Mouse (Mus musculus): ENCODE measurements at regions not wholly inside any gene's neighbourhood (a gene's known extent, or its start where the extent isn't known, plus 50 kb on each side); places are given as distances from the start of the nearest gene placed in this dataset.

DNA sequence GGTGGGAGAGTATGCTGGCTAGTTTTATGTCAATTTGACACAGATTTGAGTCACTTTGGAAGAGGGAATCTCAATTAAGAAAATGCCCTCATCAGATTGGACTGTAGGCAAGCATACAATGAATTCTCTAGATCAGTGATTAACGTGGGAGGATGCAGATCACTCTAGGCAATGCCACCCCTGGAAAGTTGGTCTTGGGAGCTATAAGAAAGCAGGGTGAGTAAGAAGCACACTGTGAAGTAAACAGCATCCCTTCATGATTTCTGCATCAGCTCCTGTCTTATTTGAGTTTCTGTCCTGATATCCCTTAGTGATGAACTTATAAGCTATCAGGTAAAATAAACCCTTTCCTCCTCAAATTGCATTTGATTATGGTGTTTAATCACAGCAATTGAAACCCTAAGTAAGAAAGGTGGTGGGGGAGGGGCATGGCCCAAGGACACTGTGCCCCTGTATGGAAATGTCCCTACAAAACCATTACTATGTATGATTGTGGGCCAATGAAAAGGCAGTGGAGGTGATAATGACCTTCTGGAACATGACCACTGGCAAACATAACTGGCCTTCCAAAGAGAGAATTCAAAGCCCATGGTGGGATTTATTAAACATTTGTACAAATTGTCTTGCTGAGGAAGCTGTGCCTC lies 640.3 kb upstream of the Vstm2b start:
- in situ Hi-C loops (cut with MboI, MseI) = no loop called here

GRCm38 (mm10) chr7:40258377-40258739 lies 639.8 kb upstream of the Vstm2b start:
- in situ Hi-C loops (cut with MboI, MseI) = no loop called here

- in situ Hi-C loops (cut with MboI, MseI) = no loop called here
Observed at GRCm38 (mm10) chr7:40273459-40274072, 624.6 kb upstream of the Vstm2b start.

GRCm38 (mm10) chr7:40275078-40275477 lies 623.0 kb upstream of the Vstm2b start:
- in situ Hi-C loops (cut with MboI, MseI) = no loop called here

- in situ Hi-C loops (cut with MboI, MseI) = no loop called here
Observed at GRCm38 (mm10) chr7:40275658-40276057, 622.5 kb upstream of the Vstm2b start.

DNA sequence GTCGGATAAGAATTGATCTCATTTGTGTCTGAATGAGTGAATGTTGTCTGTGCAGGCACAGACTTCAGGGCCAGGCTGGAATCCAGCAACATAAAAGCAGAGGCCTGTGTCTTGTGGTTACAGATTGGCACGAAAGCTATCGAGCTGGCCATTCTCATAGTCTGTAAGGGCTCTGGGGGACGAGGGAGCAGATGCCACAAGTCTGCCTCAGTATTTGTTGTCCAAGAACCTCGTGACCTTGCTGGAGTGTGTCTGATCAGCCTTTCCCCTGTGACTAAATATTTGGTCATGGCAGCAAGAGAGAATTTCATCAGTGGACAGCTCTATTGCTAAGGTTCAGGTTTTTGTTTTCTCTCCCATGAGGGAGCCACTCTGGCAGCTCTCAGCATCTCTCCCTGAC lies 622.0 kb upstream of the Vstm2b start:
- in situ Hi-C loops (cut with MboI, MseI) = no loop called here

DNA sequence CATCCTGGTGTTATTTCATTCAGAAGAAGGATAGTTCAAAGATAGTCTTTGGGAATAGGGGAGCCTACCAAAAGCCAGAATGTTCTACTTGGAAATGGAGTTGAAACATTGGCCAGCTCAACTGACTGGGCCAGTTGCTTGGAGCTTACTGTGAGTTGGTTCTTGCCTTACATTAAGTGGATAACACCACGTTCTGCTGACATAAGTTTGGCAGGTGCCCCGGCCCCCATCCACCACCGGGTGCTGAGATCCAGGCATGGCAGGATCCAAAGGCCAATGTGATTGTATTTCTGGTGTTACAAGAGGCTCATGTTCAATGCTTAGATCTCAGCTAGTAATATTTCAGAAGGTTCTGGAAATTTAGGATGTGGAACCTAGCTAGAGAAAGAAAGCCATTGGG lies 608.0 kb upstream of the Vstm2b start:
- in situ Hi-C loops (cut with MboI, MseI) = no loop called here

DNA sequence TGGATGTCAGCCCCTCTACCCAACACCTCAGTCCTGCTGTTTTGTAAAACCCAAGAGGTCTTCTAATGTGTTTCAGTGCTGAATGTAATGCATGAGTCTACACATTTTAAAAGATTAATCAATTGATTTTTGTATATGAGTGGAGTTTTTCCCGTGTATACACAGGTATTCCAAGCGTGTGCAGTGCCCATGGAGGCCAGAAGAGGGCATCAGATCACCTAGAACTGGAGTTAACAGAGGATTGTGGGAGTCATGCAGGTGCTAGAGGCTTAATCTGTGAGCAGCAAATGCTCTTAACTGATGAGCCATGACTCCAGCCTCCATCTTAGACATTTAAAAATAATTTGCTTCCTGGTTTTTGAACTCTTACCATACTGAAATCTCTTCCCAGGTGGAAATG lies 587.6 kb upstream of the Vstm2b start:
- in situ Hi-C loops (cut with MboI, MseI) = no loop called here

GRCm38 (mm10) chr7:40321171-40321570 lies 577.0 kb upstream of the Vstm2b start:
- in situ Hi-C loops (cut with MboI, MseI) = no loop called here

- in situ Hi-C loops (cut with MboI, MseI) = no loop called here
Observed at GRCm38 (mm10) chr7:40325188-40325705, 572.9 kb upstream of the Vstm2b start.

DNA sequence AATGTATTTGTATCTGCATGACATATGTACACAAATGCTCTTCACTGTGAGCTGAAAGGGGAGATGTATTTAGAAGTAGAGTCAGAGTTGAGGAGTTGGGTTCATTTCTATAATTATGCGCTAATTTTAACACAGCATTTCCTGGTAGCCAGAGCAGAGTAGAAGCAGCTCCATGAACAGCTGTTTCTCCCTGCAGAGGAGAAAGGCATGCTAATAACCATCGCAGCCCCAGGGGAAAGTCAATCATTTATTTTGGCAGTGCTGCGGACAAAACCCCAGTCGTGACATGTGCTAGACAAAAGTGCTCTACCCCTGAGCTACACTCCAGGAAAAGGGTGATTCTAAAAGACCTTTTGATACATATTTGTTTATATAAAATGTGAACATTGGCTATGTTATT lies 565.7 kb upstream of the Vstm2b start:
- in situ Hi-C loops (cut with MboI, MseI) = no loop called here

DNA sequence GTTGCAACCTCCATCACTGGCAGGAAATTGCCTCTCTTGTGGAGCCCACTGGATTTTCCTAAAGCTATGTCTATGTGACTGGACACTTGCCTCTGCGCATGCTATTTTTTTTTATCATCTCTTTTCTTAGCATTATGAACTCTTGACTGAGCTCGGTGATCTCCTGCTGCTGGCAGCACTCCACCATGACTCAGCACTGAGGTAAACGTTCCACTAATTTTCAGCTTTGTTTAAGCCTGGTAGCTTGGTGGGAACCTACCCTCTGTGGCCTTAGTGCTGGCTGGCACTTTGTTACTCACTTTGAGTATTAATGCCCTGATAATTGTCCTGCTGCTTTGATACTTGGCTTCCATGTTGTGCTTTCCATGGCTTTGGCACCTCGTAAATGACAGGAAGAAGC lies 545.8 kb upstream of the Vstm2b start:
- in situ Hi-C loops (cut with MboI, MseI) = no loop called here

- in situ Hi-C loops (cut with MboI, MseI) = no loop called here
Observed at GRCm38 (mm10) chr7:40362719-40363118, 535.4 kb upstream of the Vstm2b start.

- in situ Hi-C loops (cut with MboI, MseI) = no loop called here
Observed at GRCm38 (mm10) chr7:40372713-40373112, 525.4 kb upstream of the Vstm2b start.

DNA sequence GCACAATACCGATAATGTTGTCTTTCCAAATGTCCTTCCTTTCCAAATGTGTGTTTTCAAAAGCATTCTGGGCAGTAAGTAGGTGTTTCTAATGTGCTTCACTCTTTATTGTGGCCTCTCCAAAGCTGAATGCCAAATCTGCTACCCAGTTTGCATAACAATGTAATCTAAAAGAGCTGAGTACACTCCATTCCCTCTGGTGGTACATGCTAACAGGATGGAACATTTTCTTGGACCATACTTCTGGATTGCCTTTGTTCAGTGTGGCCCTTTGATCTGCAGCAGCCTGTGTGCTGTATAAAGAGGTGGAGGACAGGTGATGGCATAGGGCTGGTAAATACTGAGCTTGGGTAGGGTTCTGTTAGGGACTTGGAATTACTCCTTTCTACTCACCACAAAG lies 520.3 kb upstream of the Vstm2b start:
- in situ Hi-C loops (cut with MboI, MseI) = no loop called here

DNA sequence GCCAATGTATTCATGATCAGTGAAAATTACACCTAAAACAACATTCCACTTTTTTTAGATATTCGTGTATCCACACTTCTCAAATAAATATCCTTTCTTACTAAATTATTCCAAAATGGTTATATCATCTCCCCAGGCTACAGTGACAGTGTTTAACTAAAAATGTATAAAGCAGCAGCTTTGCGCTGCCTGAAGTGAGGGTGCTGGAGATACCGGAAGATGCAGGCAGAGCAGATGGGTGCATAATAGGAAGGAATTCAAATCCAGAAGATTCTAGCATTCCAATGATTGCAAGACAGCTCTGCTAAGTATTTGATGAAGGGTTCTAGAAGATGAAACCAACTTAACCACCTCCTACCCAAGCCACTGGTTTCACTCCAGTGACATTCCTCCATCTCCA lies 516.9 kb upstream of the Vstm2b start:
- in situ Hi-C loops (cut with MboI, MseI) = no loop called here

DNA sequence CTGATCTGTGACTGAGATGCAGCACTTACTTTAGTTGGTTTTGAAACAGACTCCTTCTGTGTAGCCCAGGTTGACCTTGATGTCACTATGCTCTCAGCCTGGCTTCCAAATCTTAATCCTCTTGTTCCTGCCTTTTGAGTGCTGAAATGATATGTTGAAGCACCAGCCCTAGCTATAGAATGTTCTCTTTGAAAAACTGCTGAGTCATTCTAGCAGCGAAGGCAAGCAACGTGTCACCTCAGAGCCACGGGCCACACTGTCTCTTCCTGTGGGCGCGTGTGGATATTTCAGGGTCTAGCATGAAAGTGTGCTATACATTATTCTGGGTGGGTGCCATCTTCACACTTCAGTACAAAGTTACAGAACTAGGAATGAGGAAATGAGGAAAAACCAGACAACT lies 510.0 kb upstream of the Vstm2b start:
- in situ Hi-C loops (cut with MboI, MseI) = no loop called here

DNA sequence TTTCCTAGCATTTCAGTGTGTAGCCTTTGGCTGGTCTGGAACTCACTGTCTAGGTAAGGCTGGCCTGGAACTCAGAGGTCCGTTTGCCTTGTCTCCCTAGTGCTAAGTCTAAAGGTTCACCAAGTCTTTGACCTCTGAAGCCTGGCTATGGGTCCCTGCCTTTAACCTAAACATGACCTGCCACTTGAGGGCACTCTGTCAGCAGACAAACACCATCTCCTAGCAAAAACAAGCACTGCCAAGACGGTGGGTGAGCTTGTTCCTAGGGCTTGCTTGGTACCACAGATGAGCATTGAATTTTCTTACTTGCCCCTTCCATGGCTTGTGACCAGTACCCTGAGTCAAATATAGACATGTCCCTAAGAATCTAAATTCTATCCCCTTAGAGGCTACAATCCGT lies 508.3 kb upstream of the Vstm2b start:
- in situ Hi-C loops (cut with MboI, MseI) = no loop called here

GRCm38 (mm10) chr7:40390927-40391326 lies 507.2 kb upstream of the Vstm2b start:
- in situ Hi-C loops (cut with MboI, MseI) = no loop called here

DNA sequence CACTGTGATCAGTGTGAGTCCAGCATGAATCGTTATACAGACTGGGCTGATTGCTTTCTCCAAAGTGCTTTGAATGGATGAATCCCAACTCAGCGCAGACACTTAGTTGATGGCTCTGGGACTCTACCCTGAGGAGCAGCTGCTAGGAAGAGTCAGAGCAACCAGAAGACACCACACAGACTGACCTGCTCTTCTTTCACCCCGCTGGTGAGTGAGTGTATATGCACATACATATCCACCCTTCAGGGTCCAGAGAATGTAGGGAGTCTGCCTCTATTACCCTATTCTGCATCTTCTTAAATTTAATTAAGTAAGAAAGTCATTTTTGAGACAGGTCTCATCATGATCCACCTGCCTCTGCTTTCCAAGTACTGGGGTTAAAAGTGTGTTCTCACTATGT lies 506.5 kb upstream of the Vstm2b start:
- in situ Hi-C loops (cut with MboI, MseI) = no loop called here

- in situ Hi-C loops (cut with MboI, MseI) = no loop called here
Observed at GRCm38 (mm10) chr7:40392207-40392606, 505.9 kb upstream of the Vstm2b start.

- in situ Hi-C loops (cut with MboI, MseI) = no loop called here
Observed at GRCm38 (mm10) chr7:40392699-40393098, 505.4 kb upstream of the Vstm2b start.

- in situ Hi-C loops (cut with MboI, MseI) = no loop called here
Observed at GRCm38 (mm10) chr7:40398266-40398665, 499.9 kb upstream of the Vstm2b start.

DNA sequence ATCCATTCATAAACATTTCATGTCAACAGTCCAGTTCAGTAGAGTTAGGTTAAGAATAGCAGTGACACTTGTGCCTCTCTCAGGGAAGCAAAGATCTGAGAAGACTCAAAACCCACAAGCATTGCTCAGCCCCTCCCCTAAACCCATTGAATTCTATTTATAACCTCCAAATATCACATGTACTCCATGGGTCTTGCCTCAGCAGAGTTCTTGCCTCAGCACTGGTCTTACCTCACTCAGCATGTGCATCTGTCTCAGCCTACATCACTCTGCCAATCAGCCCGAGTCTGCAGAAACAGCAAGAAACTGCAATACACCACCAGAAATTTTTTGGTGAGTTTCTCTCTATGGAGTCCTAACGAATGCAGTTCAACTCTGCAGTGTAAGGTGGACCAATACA lies 478.8 kb upstream of the Vstm2b start:
- in situ Hi-C loops (cut with MboI, MseI) = no loop called here

Data from T-helper 17 cell (primary cell).